In genomic region chr1:119234449-119234848, GRCm38 (mm10) we compare ENCODE assay signal across 14 mouse cellular contexts.
DNase-seq lines count a peak whose midpoint lies in the region; ATAC-seq and TF ChIP-seq lines count a peak whose summit lies in the region.
"Had no signal": no experiment of that assay in that cellular context is flagged by ENCODE, and none has a peak within 500 bp of the region (broad histone marks: within the 10 kb centered on the region; RNA-seq: fewer than 3 reads in every experiment).

No protein-coding gene starts in this region.

- no peak for TF ChIP-seq CTCF in lung, embryonic 14.5 days (IDR thresholded peaks at IDR 0.05; ENCODE audit: low read depth)
- TF ChIP-seq CTCF in lung, adult 2 months (IDR thresholded peaks at IDR 0.05; ENCODE audit: insufficient read depth, low read length), result no peak
- TF ChIP-seq CTCF in kidney, postnatal 0 days (IDR thresholded peaks at IDR 0.05; ENCODE audit: low read depth), result no peak
- TF ChIP-seq CTCF in thymus, adult 2 months (IDR thresholded peaks at IDR 0.05; ENCODE audit: borderline replicate concordance, control insufficient read depth, extremely low read depth, insufficient read depth, low read length, poor library complexity), result no peak

- H3K4me2 ChIP-seq in lung, embryonic 14.5 days, result no peak overlapping the region
- H3K4me2 ChIP-seq in kidney, postnatal 0 days (ENCODE audit: low read length), result no peak overlapping the region
- H3K4me2 ChIP-seq in midbrain, embryonic 14.5 days (ENCODE audit: low read length), result no peak overlapping the region
- H3K4me2 ChIP-seq: embryonic facial prominence, embryonic 13.5 days; lung, embryonic 15.5 days had no signal

- 58% methylated on average over 9 of the region's 9 CpGs for WGBS in lung, embryonic 14.5 days
- 40% methylated on average over 9 of the region's 9 CpGs for WGBS in lung, adult 2 months
- WGBS in kidney, postnatal 0 days, result 53% methylated on average over 9 of the region's 9 CpGs
- 89% methylated on average over 9 of the region's 9 CpGs for WGBS in midbrain, embryonic 14.5 days
- 93% methylated on average over 9 of the region's 9 CpGs for WGBS in thymus, adult 2 months

- no peaks in the 10 kb centered on the region for H3K4me1 ChIP-seq in lung, embryonic 14.5 days (ENCODE audit: insufficient read depth)
- H3K4me1 ChIP-seq in lung, adult 2 months (ENCODE audit: control insufficient read depth, insufficient read depth, low read length), result no peaks in the 10 kb centered on the region
- H3K4me1 ChIP-seq in kidney, postnatal 0 days (replicated peaks; ENCODE audit: insufficient read depth, low read length), result no peaks in the 10 kb centered on the region
- no peaks in the 10 kb centered on the region for H3K4me1 ChIP-seq in midbrain, embryonic 14.5 days (ENCODE audit: control insufficient read depth, insufficient read depth, low read length)
- H3K4me1 ChIP-seq in thymus, adult 2 months (replicated peaks; ENCODE audit: control insufficient read depth, insufficient read depth, low read length), result no peaks in the 10 kb centered on the region
- H3K4me1 ChIP-seq: embryonic facial prominence, embryonic 13.5 days; lung, embryonic 15.5 days had no signal

- no peak for TF ChIP-seq POLR2A in lung, adult 2 months (IDR thresholded peaks at IDR 0.05; ENCODE audit: borderline replicate concordance, extremely low read depth, low read depth, low read length)
- TF ChIP-seq POLR2A in thymus, adult 2 months (IDR thresholded peaks at IDR 0.05; ENCODE audit: control insufficient read depth, extremely low read depth, insufficient read depth, low read length, poor library complexity), result no peak

- no peak overlapping the region for H3K27ac ChIP-seq in lung, embryonic 14.5 days (ENCODE audit: low read depth)
- H3K27ac ChIP-seq in kidney, postnatal 0 days, result no peak overlapping the region
- H3K27ac ChIP-seq in midbrain, embryonic 14.5 days (replicated peaks; ENCODE audit: low read depth, low read length), result no peak overlapping the region
- H3K27ac ChIP-seq in thymus, adult 2 months (ENCODE audit: control insufficient read depth, insufficient read depth, low read length), result no peak overlapping the region
- H3K27ac ChIP-seq: embryonic facial prominence, embryonic 13.5 days; hindbrain, postnatal 0 days; lung, embryonic 15.5 days had no signal

- no peak overlapping the region for H3K4me3 ChIP-seq in lung, embryonic 14.5 days (ENCODE audit: low read depth, low read length)
- no peak overlapping the region for H3K4me3 ChIP-seq in lung, adult 2 months (replicated peaks; ENCODE audit: extremely low read depth, low read depth, low read length)
- H3K4me3 ChIP-seq in kidney, postnatal 0 days (replicated peaks; ENCODE audit: low read depth, low read length), result no peak overlapping the region
- H3K4me3 ChIP-seq in midbrain, embryonic 14.5 days (replicated peaks; ENCODE audit: low read depth, low read length), result no peak overlapping the region
- no peak overlapping the region for H3K4me3 ChIP-seq in thymus, adult 2 months (ENCODE audit: control insufficient read depth, insufficient read depth, low read length)
- H3K4me3 ChIP-seq: embryonic facial prominence, embryonic 13.5 days; lung, embryonic 15.5 days had no signal

- DNase-seq in lung, embryonic 14.5 days, result peak; percentile 24
- no peak for DNase-seq in lung, adult 2 months
- peak; percentile 15 to 17 for DNase-seq in gastrocnemius, adult 8-10 months (ENCODE audit: low spot score in 2 of 2)
- DNase-seq in kidney, postnatal 0 days (ENCODE audit: low spot score), result peak; percentile 36
- DNase-seq in skeletal muscle tissue, adult 2 months (ENCODE audit: low read depth, low spot score), result peak; percentile 14
- no peak for DNase-seq in midbrain, embryonic 14.5 days
- DNase-seq in thymus, adult 2 months, result no peak
- DNase-seq: cerebellum, adult 18-20 months; layer of hippocampus, postnatal 36 days; right cerebral cortex, postnatal 14 days had no signal

- H3K9ac ChIP-seq in lung, embryonic 14.5 days, result no peak overlapping the region
- H3K9ac ChIP-seq in kidney, postnatal 0 days (ENCODE audit: low read depth, low read length), result no peak overlapping the region
- H3K9ac ChIP-seq in midbrain, embryonic 14.5 days (replicated peaks; ENCODE audit: low read length), result no peak overlapping the region
- H3K9ac ChIP-seq: embryonic facial prominence, embryonic 13.5 days; lung, embryonic 15.5 days had no signal

- no peaks in the 10 kb centered on the region for H3K9me3 ChIP-seq in lung, embryonic 14.5 days (ENCODE audit: low read depth, low read length)
- no peaks in the 10 kb centered on the region for H3K9me3 ChIP-seq in kidney, postnatal 0 days (replicated peaks; ENCODE audit: low read length)
- H3K9me3 ChIP-seq in midbrain, embryonic 14.5 days (ENCODE audit: control insufficient read depth, low read length), result no peaks in the 10 kb centered on the region
- H3K9me3 ChIP-seq: lung, embryonic 15.5 days had no signal

- H3K27me3 ChIP-seq in lung, embryonic 14.5 days (ENCODE audit: insufficient read depth, low read length), result no peaks in the 10 kb centered on the region
- H3K27me3 ChIP-seq in kidney, postnatal 0 days (ENCODE audit: insufficient read depth, low read length), result no peaks in the 10 kb centered on the region
- H3K27me3 ChIP-seq in midbrain, embryonic 14.5 days (ENCODE audit: control insufficient read depth, insufficient read depth, low read length), result no peaks in the 10 kb centered on the region
- H3K27me3 ChIP-seq in thymus, adult 2 months (ENCODE audit: control insufficient read depth, insufficient read depth, low read length), result no peaks in the 10 kb centered on the region
- H3K27me3 ChIP-seq: embryonic facial prominence, embryonic 13.5 days; lung, embryonic 15.5 days had no signal

- ATAC-seq in lung, embryonic 14.5 days (ENCODE audit: insufficient read depth), result no peak
- no peak; the same call in 1 of the 2 replicates for ATAC-seq in kidney, postnatal 0 days (replicated peaks; ENCODE audit: low FRiP score, low read depth)
- ATAC-seq in midbrain, embryonic 14.5 days (ENCODE audit: low FRiP score, low TSS enrichment), result no peak
- ATAC-seq: activated CD4-positive, CD25-positive, alpha-beta regulatory T cell, adult 4 months; hindbrain, postnatal 0 days had no signal

- H3K36me3 ChIP-seq in lung, embryonic 14.5 days (ENCODE audit: insufficient read depth), result no peaks in the 10 kb centered on the region
- no peaks in the 10 kb centered on the region for H3K36me3 ChIP-seq in kidney, postnatal 0 days (ENCODE audit: insufficient read depth, low read length)
- H3K36me3 ChIP-seq in midbrain, embryonic 14.5 days (ENCODE audit: control insufficient read depth, insufficient read depth, low read length), result no peaks in the 10 kb centered on the region
- H3K36me3 ChIP-seq in thymus, adult 2 months (ENCODE audit: control insufficient read depth, insufficient read depth, low read length), result no peaks in the 10 kb centered on the region
- H3K36me3 ChIP-seq: embryonic facial prominence, embryonic 13.5 days; lung, embryonic 15.5 days had no signal

Comparison
In these comparisons a context has a peak if more than half of its experiments do, and no peak if none do; other contexts are left out.
1. DNase-seq: peak in lung, embryonic 14.5 days (single experiment), gastrocnemius, adult 8-10 months (2 of 2), kidney, postnatal 0 days (single experiment) and skeletal muscle tissue, adult 2 months (single experiment); none in lung, adult 2 months (single experiment), midbrain, embryonic 14.5 days (single experiment) and thymus, adult 2 months (single experiment).